Mouse (Mus musculus) C2C12 (cell line): ENCODE results near the gene Runx2. TPM values are rescaled to one million over a fixed set of nuclear protein-coding genes. Genes with fewer than 3 reads are reported as not detected.

Experiments
- H3K27me3 ChIP-seq: one replicate; pipeline ENCODE4 v1.6.1; 2011; ENCODE audit not compliant: control insufficient read depth, insufficient read depth, insufficient read length
- H3K36me3 ChIP-seq: one replicate; pipeline ENCODE4 v1.6.1; 2011; ENCODE audit not compliant: control insufficient read depth, insufficient read depth
- H3K4me3 ChIP-seq: one replicate; pipeline ENCODE4 v1.5.1; 2011; ENCODE audit warnings: mild to moderate bottlenecking, control low read depth; ENCODE audit not compliant: poor library complexity, insufficient read depth, severe bottlenecking
- H3K79me2 ChIP-seq: one replicate; pipeline ENCODE4 v1.6.1; 2011; ENCODE audit not compliant: control insufficient read depth, insufficient read depth
- H3K79me3 ChIP-seq: one replicate; pipeline ENCODE4 v1.6.1; 2011; ENCODE audit warnings: low read depth, control low read depth
- H3ac ChIP-seq: one replicate; pipeline ENCODE3; 2011; ENCODE audit warnings: low read depth; ENCODE audit not compliant: control insufficient read depth, insufficient read length
- CEBPB ChIP-seq: IDR thresholded peaks from one replicate; pipeline ENCODE4 v1.6.1; 2011; ENCODE audit warnings: low read depth, mild to moderate bottlenecking, control low read depth, moderate library complexity
- CTCF ChIP-seq: IDR thresholded peaks from one replicate; pipeline ENCODE4 v1.5.1; 2011; ENCODE audit not compliant: control insufficient read depth, insufficient read depth, insufficient read length
- FOSL1 ChIP-seq: IDR thresholded peaks from one replicate; pipeline ENCODE4 v1.8.0; 2011; ENCODE audit warnings: mild to moderate bottlenecking, low read length; ENCODE audit not compliant: poor library complexity, insufficient read depth, severe bottlenecking
- MAX ChIP-seq: IDR thresholded peaks from one replicate; pipeline ENCODE4 v1.6.1; 2011; ENCODE audit warnings: mild to moderate bottlenecking, control low read depth
- MYOD1 ChIP-seq: IDR thresholded peaks from one replicate; pipeline ENCODE4 v1.6.1; 2011; ENCODE audit warnings: low read depth; ENCODE audit not compliant: control insufficient read depth, insufficient read length
- MYOG ChIP-seq: IDR thresholded peaks from one replicate; pipeline ENCODE4 v1.6.1; 2011; ENCODE audit not compliant: control insufficient read depth, insufficient read length; ENCODE audit errors: extremely low read depth
- USF1 ChIP-seq: IDR thresholded peaks from one replicate; pipeline ENCODE4 v1.6.1; 2011; ENCODE audit warnings: low read depth, mild to moderate bottlenecking, control low read depth, moderate library complexity
- polyA plus RNA-seq: library from polyadenylated mRNA; unstranded; fragments of >200 nt; fragmentation: generic; extraction: Trizol; gene quantifications from one replicate; pipeline ENCODE4 v1.2.1, GENCODE M21; 2012; ENCODE audit warnings: missing spikeins

The Runx2 gene
- polyA plus RNA-seq, 1 experiment, result 16.6 TPM

- Histone ChIP-seq H3K27me3 (no peaks in the 10 kb centered on the region), H3K4me3 (no peak overlapping the region), H3K79me2 (no peaks in the 10 kb centered on the region), H3K79me3 (no peaks in the 10 kb centered on the region), H3K36me3 (no peaks in the 10 kb centered on the region), H3ac (no peak overlapping the region)
- TF ChIP-seq FOSL1, result peak; percentile 15
- no peak for TF ChIP-seq MAX
These were observed 47.2 kb downstream of the Runx2 start for GRCm38 (mm10) chr17:44767375-44767774.

- Histone ChIP-seq H3K36me3 (no peaks in the 10 kb centered on the region), H3K27me3 (no peaks in the 10 kb centered on the region), H3K4me3 (no peak overlapping the region), H3ac (no peak overlapping the region), H3K79me3 (no peaks in the 10 kb centered on the region), H3K79me2 (no peaks in the 10 kb centered on the region)
- TF ChIP-seq USF1 (no peak), CEBPB (no peak), MYOG (no peak), MYOD1 (peak; percentile 47), CTCF (no peak), FOSL1 (no peak), MAX (peak; percentile 14)
These were observed 47.6 kb downstream of the Runx2 start for GRCm38 (mm10) chr17:44766975-44767374.

GRCm38 (mm10) chr17:44766318-44766717, 48.3 kb downstream of the Runx2 start:
- Histone ChIP-seq H3K79me2 (no peaks in the 10 kb centered on the region), H3K79me3 (no peaks in the 10 kb centered on the region), H3K27me3 (no peaks in the 10 kb centered on the region), H3K36me3 (no peaks in the 10 kb centered on the region), H3ac (no peak overlapping the region), H3K4me3 (no peak overlapping the region)
- TF ChIP-seq USF1 (no peak), MAX (no peak), MYOD1 (no peak), CTCF (no peak), CEBPB (no peak), MYOG (no peak), FOSL1 (no peak)

GRCm38 (mm10) chr17:44745378-44745777, 69.2 kb downstream of the Runx2 start:
- Histone ChIP-seq H3K36me3 (peaks cover 26% of the 10 kb centered on the region), H3K4me3 (no peak overlapping the region), H3ac (no peak overlapping the region), H3K79me2 (peaks cover 28% of the 10 kb centered on the region), H3K79me3 (peaks cover 7% of the 10 kb centered on the region), H3K27me3 (no peaks in the 10 kb centered on the region)
- TF ChIP-seq MYOD1 (no peak), MAX (no peak), CTCF (no peak), CEBPB (no peak), FOSL1 (no peak), USF1 (no peak), MYOG (no peak)

- TF ChIP-seq MYOG (no peak), CTCF (no peak), MAX (no peak), FOSL1 (no peak), CEBPB (no peak), USF1 (no peak), MYOD1 (no peak)
- peaks cover 28% of the 10 kb centered on the region for H3K36me3 ChIP-seq
- peaks cover 20% of the 10 kb centered on the region for H3K79me3 ChIP-seq
- H3ac ChIP-seq, result no peak overlapping the region
- H3K79me2 ChIP-seq, result peaks cover 44% of the 10 kb centered on the region
- H3K4me3 ChIP-seq, result no peak overlapping the region
- H3K27me3 ChIP-seq, result no peaks in the 10 kb centered on the region
These were observed 70.8 kb downstream of the Runx2 start for GRCm38 (mm10) chr17:44743780-44744179.

GRCm38 (mm10) chr17:44742246-44742645, 72.4 kb downstream of the Runx2 start:
- Histone ChIP-seq H3K79me2 (peaks cover 60% of the 10 kb centered on the region), H3K79me3 (peaks cover 30% of the 10 kb centered on the region), H3K27me3 (no peaks in the 10 kb centered on the region), H3K4me3 (no peak overlapping the region), H3ac (no peak overlapping the region), H3K36me3 (peaks cover 28% of the 10 kb centered on the region)
- TF ChIP-seq CEBPB (no peak), USF1 (no peak)

GRCm38 (mm10) chr17:44738121-44738637, 76.4 kb downstream of the Runx2 start:
- TF ChIP-seq USF1 (no peak), FOSL1 (no peak), CEBPB (no peak), MYOG (no peak), MYOD1 (no peak), CTCF (no peak), MAX (no peak)
- peaks cover 16% of the 10 kb centered on the region for H3K36me3 ChIP-seq
- no peaks in the 10 kb centered on the region for H3K27me3 ChIP-seq
- peaks cover 64% of the 10 kb centered on the region for H3K79me3 ChIP-seq
- peaks cover 100% of the 10 kb centered on the region for H3K79me2 ChIP-seq
- H3ac ChIP-seq, result peak overlapping the region; percentile 38
- no peak overlapping the region for H3K4me3 ChIP-seq
